Mouse (Mus musculus): ENCODE results near the gene Kif3c. TPM values are rescaled to one million over a fixed set of nuclear protein-coding genes. Genes with fewer than 3 reads are reported as not detected.
A peak's percentile ranks its signal among the peaks of the same experiment; 100 is the strongest.

Gene Kif3c
- polyA plus RNA-seq, 1 experiment from 2014 or later: 0.46 TPM

DNA sequence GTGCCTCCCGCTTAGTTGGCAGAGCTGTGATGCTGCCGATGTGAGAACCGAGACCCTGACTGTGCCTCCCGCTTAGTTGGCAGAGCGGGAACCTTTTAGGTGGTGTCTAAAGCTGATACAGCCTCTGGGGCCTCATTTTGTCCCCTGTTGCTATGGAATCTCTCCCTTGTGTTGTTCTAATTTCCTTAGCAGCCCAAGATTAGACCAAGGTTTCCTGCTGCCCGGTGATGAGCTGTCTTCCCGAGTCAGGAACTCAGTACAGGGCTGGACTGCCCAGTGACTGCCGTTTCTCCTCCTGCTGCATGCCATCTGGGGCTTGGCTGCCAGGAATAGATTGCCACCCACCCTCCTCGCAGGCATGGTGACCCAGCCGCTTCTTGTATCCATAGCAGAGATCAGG is 21.0 kb downstream of the Kif3c start:
- Histone ChIP-seq H3K27me3 (ENCODE audit: insufficient read depth, low read length) (no peaks in the 10 kb centered on the region), H3K4me2 (ENCODE audit: low read depth, low read length) (no peak overlapping the region), H3K36me3 (replicated peaks; ENCODE audit: insufficient read depth, low read length) (no peaks in the 10 kb centered on the region), H3K4me1 (ENCODE audit: insufficient read depth) (no peaks in the 10 kb centered on the region), H3K27ac (ENCODE audit: low read depth) (no peak overlapping the region), H3K9ac (replicated peaks) (no peak overlapping the region), H3K9me3 (ENCODE audit: low read length) (no peaks in the 10 kb centered on the region), H3K4me3 (ENCODE audit: low read depth, low read length) (no peak overlapping the region)
- DNase-seq (no peak), ATAC-seq (peak; percentile 47; the same call in 1 of the 2 replicates)
- 57% methylated on average over 10 of the region's 10 CpGs for WGBS (ENCODE audit: insufficient replicate concordance)
- TF ChIP-seq CTCF (IDR thresholded peaks at IDR 0.05; ENCODE audit: low read depth) (no peak), EP300 (IDR thresholded peaks at IDR 0.05; ENCODE audit: low read depth) (no peak)

DNA sequence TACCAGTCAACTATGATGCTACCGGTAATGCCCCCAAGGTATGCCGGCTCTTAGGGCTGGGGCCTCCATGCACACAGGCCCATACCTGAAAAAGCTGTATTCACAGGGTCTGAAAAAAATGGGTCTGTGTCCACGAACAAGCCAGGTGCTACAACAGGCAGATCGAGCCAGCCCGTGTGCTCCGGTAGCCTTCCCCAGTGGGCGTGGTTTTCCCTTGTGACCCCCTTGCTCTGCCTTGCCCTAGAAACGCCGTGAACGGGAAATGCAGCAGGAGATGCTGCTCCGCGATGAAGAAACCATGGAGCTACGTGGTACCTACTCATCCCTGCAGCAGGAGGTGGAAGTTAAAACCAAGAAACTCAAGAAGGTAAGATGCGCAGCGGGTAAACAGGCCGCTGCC is 23.0 kb downstream of the Kif3c start:
- no peak overlapping the region for H3K4me2 ChIP-seq (ENCODE audit: low read depth, low read length)
- H3K4me3 ChIP-seq (ENCODE audit: low read depth, low read length): no peak overlapping the region
- no peak overlapping the region for H3K9ac ChIP-seq (replicated peaks)
- 86% methylated on average over 16 of the region's 16 CpGs for WGBS (ENCODE audit: insufficient replicate concordance)
- H3K4me1 ChIP-seq (ENCODE audit: insufficient read depth): no peaks in the 10 kb centered on the region
- no peaks in the 10 kb centered on the region for H3K9me3 ChIP-seq (ENCODE audit: low read length)
- TF ChIP-seq EP300 (IDR thresholded peaks at IDR 0.05; ENCODE audit: low read depth): no peak
- H3K36me3 ChIP-seq (replicated peaks; ENCODE audit: insufficient read depth, low read length): no peaks in the 10 kb centered on the region
- H3K27ac ChIP-seq (ENCODE audit: low read depth): no peak overlapping the region
- no peak for DNase-seq
- H3K27me3 ChIP-seq (ENCODE audit: insufficient read depth, low read length): no peaks in the 10 kb centered on the region
- ATAC-seq: no peak

DNA sequence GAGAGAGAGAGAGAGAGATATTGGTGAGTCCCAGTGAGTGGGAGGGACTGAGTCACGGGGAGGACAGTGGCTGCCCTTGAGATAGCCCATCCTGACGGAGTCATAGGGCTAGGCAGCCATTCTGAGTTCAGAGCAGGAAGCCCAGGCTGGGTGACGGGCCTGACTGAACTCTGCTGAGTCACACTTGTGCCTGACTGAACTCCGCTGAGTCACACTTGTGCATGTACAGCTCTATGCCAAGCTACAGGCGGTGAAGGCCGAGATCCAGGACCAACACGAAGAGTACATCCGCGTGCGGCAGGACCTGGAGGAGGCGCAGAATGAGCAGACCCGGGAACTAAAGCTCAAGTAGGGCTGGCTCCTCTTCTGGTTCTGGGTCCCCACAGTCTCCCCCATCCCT is 24.5 kb downstream of the Kif3c start:
- no peak overlapping the region for H3K27ac ChIP-seq (ENCODE audit: low read depth)
- H3K36me3 ChIP-seq (replicated peaks; ENCODE audit: insufficient read depth, low read length): no peaks in the 10 kb centered on the region
- TF ChIP-seq CTCF (IDR thresholded peaks at IDR 0.05; ENCODE audit: low read depth) (no peak), EP300 (IDR thresholded peaks at IDR 0.05; ENCODE audit: low read depth) (no peak)
- 78% methylated on average over 12 of the region's 12 CpGs for WGBS (ENCODE audit: insufficient replicate concordance)
- no peak overlapping the region for H3K4me2 ChIP-seq (ENCODE audit: low read depth, low read length)
- H3K9ac ChIP-seq (replicated peaks): no peak overlapping the region
- DNase-seq (no peak), ATAC-seq (peak; percentile 61)
- no peak overlapping the region for H3K4me3 ChIP-seq (ENCODE audit: low read depth, low read length)
- H3K4me1 ChIP-seq (ENCODE audit: insufficient read depth): no peaks in the 10 kb centered on the region
- no peaks in the 10 kb centered on the region for H3K9me3 ChIP-seq (ENCODE audit: low read length)
- H3K27me3 ChIP-seq (ENCODE audit: insufficient read depth, low read length): no peaks in the 10 kb centered on the region

DNA sequence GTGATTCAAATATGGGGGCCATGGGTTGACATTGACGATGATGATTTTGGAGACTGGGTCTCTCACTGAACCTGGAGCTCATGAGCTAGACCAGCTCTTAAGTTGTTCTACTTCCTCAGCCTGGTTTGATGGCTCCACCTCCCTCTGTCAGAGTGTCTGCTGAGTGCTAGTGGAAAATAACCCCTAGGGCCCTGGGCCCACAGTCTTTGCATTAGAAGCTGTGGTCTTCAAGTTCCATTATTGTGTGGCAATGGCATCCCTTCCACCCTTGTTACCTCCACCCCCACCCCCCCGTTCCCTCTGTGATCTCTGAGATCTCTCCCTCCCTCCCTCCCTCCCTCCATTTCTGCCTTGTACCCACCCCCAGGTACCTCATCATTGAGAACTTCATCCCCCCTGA is 25.1 kb downstream of the Kif3c start:
- no peaks in the 10 kb centered on the region for H3K9me3 ChIP-seq (ENCODE audit: low read length)
- TF ChIP-seq CTCF (IDR thresholded peaks at IDR 0.05; ENCODE audit: low read depth) (no peak), EP300 (IDR thresholded peaks at IDR 0.05; ENCODE audit: low read depth) (no peak)
- no peaks in the 10 kb centered on the region for H3K27me3 ChIP-seq (ENCODE audit: insufficient read depth, low read length)
- DNase-seq: no peak
- no peaks in the 10 kb centered on the region for H3K36me3 ChIP-seq (replicated peaks; ENCODE audit: insufficient read depth, low read length)
- H3K27ac ChIP-seq (ENCODE audit: low read depth): no peak overlapping the region
- no peak overlapping the region for H3K4me2 ChIP-seq (ENCODE audit: low read depth, low read length)
- WGBS (ENCODE audit: insufficient replicate concordance): 83% methylated on average over 2 of the region's 2 CpGs
- no peak overlapping the region for H3K4me3 ChIP-seq (ENCODE audit: low read depth, low read length)
- no peaks in the 10 kb centered on the region for H3K4me1 ChIP-seq (ENCODE audit: insufficient read depth)
- no peak overlapping the region for H3K9ac ChIP-seq (replicated peaks)
- no peak for ATAC-seq

DNA sequence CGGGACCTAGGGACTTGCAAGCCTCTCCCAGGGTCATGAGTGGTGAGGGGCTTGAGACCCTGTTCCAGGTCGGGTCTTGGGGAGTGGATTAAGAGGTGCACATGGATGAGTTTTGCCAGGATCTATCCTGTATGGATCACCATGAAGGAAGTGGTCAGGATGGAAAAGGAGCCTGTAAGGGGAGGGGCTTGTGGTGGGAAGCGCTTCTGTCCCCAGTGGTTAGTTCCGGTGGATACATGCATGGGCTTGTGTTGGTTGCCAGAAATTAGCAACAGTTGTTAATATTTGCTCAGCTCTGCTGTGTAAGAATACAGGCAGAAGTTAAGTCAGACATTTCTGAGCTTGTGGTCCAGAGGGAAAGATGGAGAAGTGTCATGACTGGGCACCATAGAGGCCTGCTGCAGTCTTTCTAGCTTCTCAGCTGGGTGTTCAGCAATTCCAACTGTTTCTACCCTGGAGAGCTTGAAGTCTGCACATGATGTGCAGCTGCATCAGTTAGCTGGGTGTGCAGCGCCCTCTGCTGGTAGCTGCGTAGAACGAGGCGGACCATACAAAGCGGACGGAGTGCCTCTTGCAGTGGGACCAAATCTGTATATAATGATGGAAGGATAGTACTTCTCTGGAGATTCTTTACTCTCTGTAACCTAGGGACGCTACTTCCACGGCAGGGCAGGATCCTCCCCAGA is 25.8 kb downstream of the Kif3c start:
- no peaks in the 10 kb centered on the region for H3K4me1 ChIP-seq (ENCODE audit: insufficient read depth)
- no peaks in the 10 kb centered on the region for H3K36me3 ChIP-seq (replicated peaks; ENCODE audit: insufficient read depth, low read length)
- H3K4me2 ChIP-seq (ENCODE audit: low read depth, low read length): no peak overlapping the region
- H3K27me3 ChIP-seq (ENCODE audit: insufficient read depth, low read length): no peaks in the 10 kb centered on the region
- ATAC-seq: peak; percentile 69
- H3K4me3 ChIP-seq (ENCODE audit: low read depth, low read length): no peak overlapping the region
- TF ChIP-seq CTCF (IDR thresholded peaks at IDR 0.05; ENCODE audit: low read depth): peak; percentile 96
- TF ChIP-seq EP300 (IDR thresholded peaks at IDR 0.05; ENCODE audit: low read depth): no peak
- peak; percentile 85 for DNase-seq
- H3K27ac ChIP-seq (ENCODE audit: low read depth): no peak overlapping the region
- H3K9me3 ChIP-seq (ENCODE audit: low read length): no peaks in the 10 kb centered on the region
- no peak overlapping the region for H3K9ac ChIP-seq (replicated peaks)
- 31% methylated on average over 12 of the region's 12 CpGs for WGBS (ENCODE audit: insufficient replicate concordance)

DNA sequence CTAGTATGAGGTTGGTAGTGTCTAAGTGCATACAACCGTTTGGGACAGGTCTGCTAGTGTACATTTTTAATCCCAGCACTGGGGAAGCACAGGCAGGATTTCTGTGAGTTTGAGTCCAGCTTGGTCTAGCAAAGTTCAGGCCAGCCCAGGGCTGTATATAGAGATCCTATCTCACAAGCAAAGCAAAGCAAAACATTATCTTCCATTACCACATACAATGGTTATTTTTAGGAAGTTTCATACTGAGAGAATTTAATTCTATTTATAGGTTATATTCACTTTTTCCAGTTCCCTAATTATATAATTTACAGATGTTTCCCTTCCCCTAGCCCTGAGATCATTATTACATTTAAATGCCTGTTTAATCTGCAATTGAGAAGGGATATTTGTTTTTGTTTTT is 26.3 kb downstream of the Kif3c start:
- H3K27ac ChIP-seq (ENCODE audit: low read depth): no peak overlapping the region
- ATAC-seq (no peak), DNase-seq (no peak)
- TF ChIP-seq EP300 (IDR thresholded peaks at IDR 0.05; ENCODE audit: low read depth): no peak
- H3K9me3 ChIP-seq (ENCODE audit: low read length): no peaks in the 10 kb centered on the region
- no peaks in the 10 kb centered on the region for H3K4me1 ChIP-seq (ENCODE audit: insufficient read depth)
- no peaks in the 10 kb centered on the region for H3K36me3 ChIP-seq (replicated peaks; ENCODE audit: insufficient read depth, low read length)
- no peaks in the 10 kb centered on the region for H3K27me3 ChIP-seq (ENCODE audit: insufficient read depth, low read length)
- no peak overlapping the region for H3K4me3 ChIP-seq (ENCODE audit: low read depth, low read length)
- no peak overlapping the region for H3K4me2 ChIP-seq (ENCODE audit: low read depth, low read length)
- 64% methylated on average over 1 of the region's 1 CpGs for WGBS (ENCODE audit: insufficient replicate concordance)
- no peak overlapping the region for H3K9ac ChIP-seq (replicated peaks)

DNA sequence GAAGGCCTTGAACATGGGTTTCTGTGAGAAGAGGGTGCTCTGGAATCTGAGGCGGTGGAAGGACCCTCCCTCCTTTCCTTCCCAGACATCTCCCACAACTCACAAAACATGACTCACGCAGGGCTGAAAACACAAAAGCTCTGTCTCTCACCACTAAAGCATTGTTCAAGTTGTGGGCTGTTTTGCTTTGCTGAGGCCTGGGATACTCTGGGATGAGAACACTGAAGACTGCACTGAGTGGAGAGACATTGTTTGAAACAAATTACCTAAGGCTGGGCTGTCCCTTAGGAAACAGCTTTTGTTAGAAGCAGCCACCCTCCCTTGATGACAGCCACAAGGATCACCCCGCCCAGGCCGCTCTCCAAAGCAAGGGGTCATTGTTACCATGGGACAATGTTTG is 28.2 kb downstream of the Kif3c start:
- Histone ChIP-seq H3K4me3 (ENCODE audit: low read depth, low read length) (no peak overlapping the region), H3K4me2 (ENCODE audit: low read depth, low read length) (no peak overlapping the region), H3K27me3 (ENCODE audit: insufficient read depth, low read length) (no peaks in the 10 kb centered on the region), H3K36me3 (replicated peaks; ENCODE audit: insufficient read depth, low read length) (no peaks in the 10 kb centered on the region), H3K4me1 (ENCODE audit: insufficient read depth) (no peaks in the 10 kb centered on the region), H3K9me3 (ENCODE audit: low read length) (no peaks in the 10 kb centered on the region), H3K27ac (ENCODE audit: low read depth) (no peak overlapping the region), H3K9ac (replicated peaks) (no peak overlapping the region)
- 78% methylated on average over 4 of the region's 4 CpGs for WGBS (ENCODE audit: insufficient replicate concordance)
- no peak for TF ChIP-seq CTCF (IDR thresholded peaks at IDR 0.05; ENCODE audit: low read depth)
- no peak for TF ChIP-seq EP300 (IDR thresholded peaks at IDR 0.05; ENCODE audit: low read depth)
- no peak for ATAC-seq
- no peak for DNase-seq
